Mouse (Mus musculus): ENCODE results near the gene Atp2b4. TPM values are rescaled to one million over a fixed set of nuclear protein-coding genes. Genes with fewer than 3 reads are reported as not detected.
"Not testable (repeated sequence)": the region's sequence is repeated elsewhere in the genome, so short reads cannot be mapped to it uniquely, and the experiment has no call there.

Atp2b4 gene
- polyA plus RNA-seq, 1 experiment from 2014 or later = 5.8 TPM

- Histone ChIP-seq H3K9me3 (ENCODE audit: control insufficient read depth, low read length) (no peaks in the 10 kb centered on the region), H3K4me1 (ENCODE audit: control insufficient read depth, insufficient read depth, low read length) (no peaks in the 10 kb centered on the region), H3K9ac (ENCODE audit: low read length) (no peak overlapping the region), H3K27ac (replicated peaks; ENCODE audit: low read depth, low read length) (no peak overlapping the region), H3K36me3 (ENCODE audit: control insufficient read depth, insufficient read depth, low read length) (no peaks in the 10 kb centered on the region), H3K4me3 (ENCODE audit: low read depth, low read length) (no peak overlapping the region), H3K4me2 (ENCODE audit: low read depth, severe bottlenecking) (no peak overlapping the region), H3K27me3 (ENCODE audit: control insufficient read depth, insufficient read depth, low read length) (no peaks in the 10 kb centered on the region)
- no peak for ATAC-seq (ENCODE audit: insufficient number of reproducible peaks, low FRiP score, low TSS enrichment, low read depth)
- DNase-seq (ENCODE audit: low spot score) = no peak
- 92% methylated on average over 3 of the region's 3 CpGs for WGBS
Observed at GRCm38 (mm10) chr1:133671266-133671665, 129.6 kb downstream of the Atp2b4 start.

- no peak overlapping the region for H3K9ac ChIP-seq (ENCODE audit: low read length)
- H3K4me2 ChIP-seq (ENCODE audit: low read depth, severe bottlenecking) = no peak overlapping the region
- WGBS = 86% methylated on average over 6 of the region's 6 CpGs
- no peak overlapping the region for H3K4me3 ChIP-seq (ENCODE audit: low read depth, low read length)
- no peaks in the 10 kb centered on the region for H3K27me3 ChIP-seq (ENCODE audit: control insufficient read depth, insufficient read depth, low read length)
- H3K27ac ChIP-seq (replicated peaks; ENCODE audit: low read depth, low read length) = no peak overlapping the region
- ATAC-seq (ENCODE audit: insufficient number of reproducible peaks, low FRiP score, low TSS enrichment, low read depth) = no peak
- H3K4me1 ChIP-seq (ENCODE audit: control insufficient read depth, insufficient read depth, low read length) = no peaks in the 10 kb centered on the region
- H3K36me3 ChIP-seq (ENCODE audit: control insufficient read depth, insufficient read depth, low read length) = no peaks in the 10 kb centered on the region
- no peak for DNase-seq (ENCODE audit: low spot score)
- no peaks in the 10 kb centered on the region for H3K9me3 ChIP-seq (ENCODE audit: control insufficient read depth, low read length)
Observed at GRCm38 (mm10) chr1:133670776-133671175, 130.1 kb downstream of the Atp2b4 start.

GRCm38 (mm10) chr1:133670190-133670589 lies 130.7 kb downstream of the Atp2b4 start:
- Histone ChIP-seq H3K27me3 (ENCODE audit: control insufficient read depth, insufficient read depth, low read length) (no peaks in the 10 kb centered on the region), H3K9ac (ENCODE audit: low read length) (no peak overlapping the region), H3K9me3 (ENCODE audit: control insufficient read depth, low read length) (no peaks in the 10 kb centered on the region), H3K4me3 (ENCODE audit: low read depth, low read length) (no peak overlapping the region), H3K36me3 (ENCODE audit: control insufficient read depth, insufficient read depth, low read length) (no peaks in the 10 kb centered on the region), H3K4me2 (ENCODE audit: low read depth, severe bottlenecking) (no peak overlapping the region), H3K27ac (replicated peaks; ENCODE audit: low read depth, low read length) (no peak overlapping the region), H3K4me1 (ENCODE audit: control insufficient read depth, insufficient read depth, low read length) (no peaks in the 10 kb centered on the region)
- ATAC-seq (ENCODE audit: insufficient number of reproducible peaks, low FRiP score, low TSS enrichment, low read depth) = no peak
- WGBS = 76% methylated on average over 12 of the region's 12 CpGs
- DNase-seq (ENCODE audit: low spot score) = no peak

- H3K9ac ChIP-seq (ENCODE audit: low read length) = no peak overlapping the region
- H3K9me3 ChIP-seq (ENCODE audit: control insufficient read depth, low read length) = no peaks in the 10 kb centered on the region
- no peak for ATAC-seq (ENCODE audit: insufficient number of reproducible peaks, low FRiP score, low TSS enrichment, low read depth)
Observed at GRCm38 (mm10) chr1:133668618-133669017, 132.2 kb downstream of the Atp2b4 start.

GRCm38 (mm10) chr1:133667721-133668120 lies 133.1 kb downstream of the Atp2b4 start:
- Histone ChIP-seq H3K4me2 (ENCODE audit: low read depth, severe bottlenecking) (no peak overlapping the region), H3K36me3 (ENCODE audit: control insufficient read depth, insufficient read depth, low read length) (no peaks in the 10 kb centered on the region), H3K27me3 (ENCODE audit: control insufficient read depth, insufficient read depth, low read length) (no peaks in the 10 kb centered on the region), H3K4me3 (ENCODE audit: low read depth, low read length) (no peak overlapping the region), H3K27ac (replicated peaks; ENCODE audit: low read depth, low read length) (no peak overlapping the region), H3K4me1 (ENCODE audit: control insufficient read depth, insufficient read depth, low read length) (no peaks in the 10 kb centered on the region), H3K9ac (ENCODE audit: low read length) (no peak overlapping the region), H3K9me3 (ENCODE audit: control insufficient read depth, low read length) (no peaks in the 10 kb centered on the region)
- WGBS = 58% methylated on average over 7 of the region's 7 CpGs
- ATAC-seq (ENCODE audit: insufficient number of reproducible peaks, low FRiP score, low TSS enrichment, low read depth) (no peak), DNase-seq (ENCODE audit: low spot score) (no peak)

More at GRCm38 (mm10) chr1:133668618-133669017, 132.2 kb downstream of the Atp2b4 start:
- WGBS = 81% methylated on average over 3 of the region's 3 CpGs
- no peak for DNase-seq (ENCODE audit: low spot score)
- Histone ChIP-seq H3K27me3 (ENCODE audit: control insufficient read depth, insufficient read depth, low read length) (no peaks in the 10 kb centered on the region), H3K27ac (replicated peaks; ENCODE audit: low read depth, low read length) (no peak overlapping the region), H3K4me3 (ENCODE audit: low read depth, low read length) (no peak overlapping the region), H3K4me2 (ENCODE audit: low read depth, severe bottlenecking) (no peak overlapping the region), H3K36me3 (ENCODE audit: control insufficient read depth, insufficient read depth, low read length) (no peaks in the 10 kb centered on the region), H3K4me1 (ENCODE audit: control insufficient read depth, insufficient read depth, low read length) (no peaks in the 10 kb centered on the region)

- not testable (repeated sequence) for H3K4me1 ChIP-seq (ENCODE audit: control insufficient read depth, insufficient read depth, low read length); DNase-seq (ENCODE audit: low spot score)
Observed at GRCm38 (mm10) chr1:133665713-133666112, 135.1 kb downstream of the Atp2b4 start.

GRCm38 (mm10) chr1:133664203-133664970 lies 136.5 kb downstream of the Atp2b4 start:
- H3K27me3 ChIP-seq (ENCODE audit: control insufficient read depth, insufficient read depth, low read length) = no peaks in the 10 kb centered on the region
- no peak for ATAC-seq (ENCODE audit: insufficient number of reproducible peaks, low FRiP score, low TSS enrichment, low read depth)
- 77% methylated on average over 11 of the region's 11 CpGs for WGBS
- no peak overlapping the region for H3K9ac ChIP-seq (ENCODE audit: low read length)
- DNase-seq (ENCODE audit: low spot score) = no peak
- no peaks in the 10 kb centered on the region for H3K9me3 ChIP-seq (ENCODE audit: control insufficient read depth, low read length)
- H3K36me3 ChIP-seq (ENCODE audit: control insufficient read depth, insufficient read depth, low read length) = no peaks in the 10 kb centered on the region
- peaks cover 6% of the 10 kb centered on the region; the same call in 1 of the 2 replicates for H3K4me1 ChIP-seq (ENCODE audit: control insufficient read depth, insufficient read depth, low read length)
- no peak overlapping the region for H3K4me2 ChIP-seq (ENCODE audit: low read depth, severe bottlenecking)
- no peak overlapping the region for H3K27ac ChIP-seq (replicated peaks; ENCODE audit: low read depth, low read length)
- no peak overlapping the region for H3K4me3 ChIP-seq (ENCODE audit: low read depth, low read length)

More at GRCm38 (mm10) chr1:133665713-133666112, 135.1 kb downstream of the Atp2b4 start:
- H3K36me3 ChIP-seq (ENCODE audit: control insufficient read depth, insufficient read depth, low read length); ATAC-seq (ENCODE audit: insufficient number of reproducible peaks, low FRiP score, low TSS enrichment, low read depth); H3K9me3 ChIP-seq (ENCODE audit: control insufficient read depth, low read length); H3K4me3 ChIP-seq (ENCODE audit: low read depth, low read length); H3K27ac ChIP-seq (replicated peaks; ENCODE audit: low read depth, low read length); H3K4me2 ChIP-seq (ENCODE audit: low read depth, severe bottlenecking); H3K9ac ChIP-seq (ENCODE audit: low read length); H3K27me3 ChIP-seq (ENCODE audit: control insufficient read depth, insufficient read depth, low read length): not testable (repeated sequence)
- WGBS = 85% methylated on average over 6 of the region's 8 CpGs

GRCm38 (mm10) chr1:133663427-133663826 lies 137.4 kb downstream of the Atp2b4 start:
- Histone ChIP-seq H3K36me3 (ENCODE audit: control insufficient read depth, insufficient read depth, low read length) (no peaks in the 10 kb centered on the region), H3K27me3 (ENCODE audit: control insufficient read depth, insufficient read depth, low read length) (no peaks in the 10 kb centered on the region), H3K4me3 (ENCODE audit: low read depth, low read length) (no peak overlapping the region), H3K9ac (ENCODE audit: low read length) (no peak overlapping the region), H3K27ac (replicated peaks; ENCODE audit: low read depth, low read length) (no peak overlapping the region), H3K4me2 (ENCODE audit: low read depth, severe bottlenecking) (no peak overlapping the region), H3K9me3 (ENCODE audit: control insufficient read depth, low read length) (no peaks in the 10 kb centered on the region), H3K4me1 (ENCODE audit: control insufficient read depth, insufficient read depth, low read length) (peaks cover 12% of the 10 kb centered on the region; the same call in 1 of the 2 replicates)
- 89% methylated on average over 4 of the region's 4 CpGs for WGBS
- no peak for DNase-seq (ENCODE audit: low spot score)
- ATAC-seq (ENCODE audit: insufficient number of reproducible peaks, low FRiP score, low TSS enrichment, low read depth) = no peak

Data from limb, embryonic 11.5 days (tissue).